Mouse (Mus musculus) stomach, embryonic 16.5 days (tissue): ENCODE measurements around the gene Cnksr3. TPM values are rescaled to one million over a fixed set of nuclear protein-coding genes. Genes with fewer than 3 reads are reported as not detected.

Experiments
- ATAC-seq: fragments of 200-750 bp; cut with Nextera tagmentation; 2 replicates; pipeline ENCODE4 v1.8.0; 2017; ENCODE audit warnings: moderate number of reproducible peaks, moderate TSS enrichment; ENCODE audit not compliant: insufficient read depth, low FRiP score
- H3K27ac ChIP-seq: fragments of 300-500 bp; sonication (generic); 2 replicates; pipeline ENCODE4 v1.5.1; 2014; ENCODE audit warnings: low read length
- H3K27me3 ChIP-seq: fragments of 300-500 bp; sonication (generic); 2 replicates; pipeline ENCODE4 v1.6.1; 2014; ENCODE audit warnings: low read length, control low read depth, mixed read lengths; ENCODE audit not compliant: control insufficient read depth, insufficient read depth
- H3K36me3 ChIP-seq: fragments of 300-500 bp; sonication (generic); 2 replicates; pipeline ENCODE4 v1.6.1; 2014; ENCODE audit warnings: low read length; ENCODE audit not compliant: control insufficient read depth, insufficient read depth
- H3K4me1 ChIP-seq: fragments of 300-500 bp; sonication (generic); 2 replicates; pipeline ENCODE4 v1.6.1; 2014; ENCODE audit warnings: low read length, control low read depth, mixed read lengths; ENCODE audit not compliant: control insufficient read depth, insufficient read depth
- H3K4me2 ChIP-seq: fragments of 300-500 bp; sonication (generic); 2 replicates; pipeline ENCODE4 v1.6.1; 2014; ENCODE audit warnings: low read depth, low read length, mixed read lengths
- H3K4me3 ChIP-seq: fragments of 300-500 bp; sonication (generic); replicated peaks from 2 replicates; pipeline ENCODE4 v1.5.1; 2014; ENCODE audit warnings: mild to moderate bottlenecking, low read length
- H3K9ac ChIP-seq: fragments of 300-500 bp; sonication (generic); 2 replicates; pipeline ENCODE4 v1.6.1; 2014; ENCODE audit warnings: low read length
- H3K9me3 ChIP-seq: fragments of 300-500 bp; sonication (generic); replicated peaks from 2 replicates; pipeline ENCODE4 v1.6.1; 2016; ENCODE audit warnings: low read length, control low read depth; ENCODE audit not compliant: control insufficient read depth
- WGBS: fragments of 180-500 bp; shearing (Covaris S2); extraction: QIAGEN DNeasy Blood & Tissue Kit; methylation state at CpG from one replicate; pipeline ENCODE4 v1.1.7; 2014; 5-methylcytosine and 5-hydroxymethylcytosine counted together
- polyA plus RNA-seq: library from polyadenylated mRNA; unstranded; fragments of >200 nt; fragmentation: Nextera tagmentation; extraction: Ambion mirVana; gene quantifications from 2 replicates; pipeline ENCODE4 v1.2.1, GENCODE M21; 2015

Cnksr3 gene
- polyA plus RNA-seq, 1 experiment from 2014 or later: 14.8 TPM

DNA sequence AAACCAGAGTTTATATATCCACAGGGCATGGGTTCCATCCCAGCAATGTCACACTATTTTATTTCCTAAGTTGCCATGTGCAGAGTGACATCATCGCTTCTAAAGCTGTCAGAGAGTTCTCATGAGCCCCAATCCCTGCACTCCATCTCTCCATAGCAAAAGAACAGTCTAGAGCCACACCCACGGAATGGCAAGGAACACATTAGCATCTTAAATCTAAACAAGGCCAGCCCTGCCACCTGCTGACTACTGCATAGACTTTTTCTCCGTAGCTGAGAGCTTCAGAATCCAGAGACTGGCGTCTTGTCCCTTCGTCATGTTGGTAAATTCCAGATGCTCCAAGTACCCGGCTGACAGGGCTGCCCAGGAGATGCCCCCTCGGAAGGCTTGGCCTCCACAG is 87.0 kb downstream of the Cnksr3 start:
- H3K9ac ChIP-seq: no peak overlapping the region
- 59% methylated on average over 7 of the region's 7 CpGs for WGBS
- no peak for ATAC-seq
- H3K36me3 ChIP-seq: 0 out of 2 replicates have a peak, but pooled peaks cover 11% of the 10 kb centered on the region
- H3K9me3 ChIP-seq: no peaks in the 10 kb centered on the region
- H3K4me2 ChIP-seq: no peak overlapping the region
- H3K4me1 ChIP-seq: no peaks in the 10 kb centered on the region
- no peaks in the 10 kb centered on the region for H3K27me3 ChIP-seq
- H3K27ac ChIP-seq: no peak overlapping the region
- no peak overlapping the region for H3K4me3 ChIP-seq

DNA sequence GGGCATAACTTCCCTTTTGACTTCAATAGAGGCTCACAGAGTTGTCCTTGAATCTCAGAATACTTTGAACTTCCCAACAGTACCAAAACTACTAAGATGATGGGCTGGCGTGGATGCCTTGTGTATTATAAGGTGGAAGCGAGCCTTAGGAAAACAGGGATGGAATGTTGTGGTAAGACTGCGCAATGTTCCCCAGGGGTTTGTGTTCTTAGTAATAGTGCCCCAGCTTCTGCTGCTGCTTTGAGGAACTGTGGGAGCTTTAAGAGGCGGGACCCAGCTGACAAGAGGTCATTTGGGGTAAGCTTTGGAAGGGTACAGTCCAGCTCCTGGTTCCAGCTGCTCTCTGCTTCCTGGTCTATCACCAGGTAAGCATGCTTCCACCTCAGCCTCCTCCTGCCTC is 89.7 kb downstream of the Cnksr3 start:
- 92% methylated on average over 4 of the region's 4 CpGs for WGBS

DNA sequence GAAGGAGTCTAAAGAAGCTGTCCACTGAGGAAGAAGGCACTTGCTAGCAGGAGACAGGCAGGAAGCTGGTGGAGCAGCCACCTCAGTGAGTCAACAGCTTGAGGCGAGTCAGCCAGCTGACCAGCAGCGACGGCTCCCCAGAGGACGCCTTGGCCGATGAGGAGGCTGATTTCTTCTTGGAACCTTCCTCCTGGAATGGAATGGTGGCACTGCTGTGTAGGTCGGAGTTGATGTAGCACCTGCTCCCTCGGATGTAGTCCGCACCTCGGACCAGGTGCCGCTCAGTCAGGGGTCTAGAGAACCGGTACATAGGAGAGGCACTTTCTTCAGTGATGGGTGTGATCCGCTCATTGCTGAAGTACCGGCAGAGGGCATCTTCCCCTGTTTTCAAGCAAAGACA is 91.8 kb downstream of the Cnksr3 start:
- Histone ChIP-seq H3K4me2 (no peak overlapping the region), H3K9ac (no peak overlapping the region), H3K9me3 (no peaks in the 10 kb centered on the region), H3K36me3 (peaks cover 3% of the 10 kb centered on the region; the same call in 1 of the 2 replicates), H3K27me3 (no peaks in the 10 kb centered on the region), H3K4me1 (peaks cover 7% of the 10 kb centered on the region), H3K4me3 (no peak overlapping the region), H3K27ac (no peak overlapping the region)
- ATAC-seq: no peak
- 94% methylated on average over 13 of the region's 13 CpGs for WGBS

More for the DNA sequence above, 89.7 kb downstream of the Cnksr3 start:
- Histone ChIP-seq H3K27me3 (no peaks in the 10 kb centered on the region), H3K9me3 (no peaks in the 10 kb centered on the region), H3K4me1 (peaks cover 7% of the 10 kb centered on the region), H3K36me3 (peaks cover 6% of the 10 kb centered on the region; the same call in 1 of the 2 replicates), H3K4me3 (no peak overlapping the region), H3K9ac (no peak overlapping the region), H3K4me2 (no peak overlapping the region), H3K27ac (no peak overlapping the region)
- no peak for ATAC-seq

DNA sequence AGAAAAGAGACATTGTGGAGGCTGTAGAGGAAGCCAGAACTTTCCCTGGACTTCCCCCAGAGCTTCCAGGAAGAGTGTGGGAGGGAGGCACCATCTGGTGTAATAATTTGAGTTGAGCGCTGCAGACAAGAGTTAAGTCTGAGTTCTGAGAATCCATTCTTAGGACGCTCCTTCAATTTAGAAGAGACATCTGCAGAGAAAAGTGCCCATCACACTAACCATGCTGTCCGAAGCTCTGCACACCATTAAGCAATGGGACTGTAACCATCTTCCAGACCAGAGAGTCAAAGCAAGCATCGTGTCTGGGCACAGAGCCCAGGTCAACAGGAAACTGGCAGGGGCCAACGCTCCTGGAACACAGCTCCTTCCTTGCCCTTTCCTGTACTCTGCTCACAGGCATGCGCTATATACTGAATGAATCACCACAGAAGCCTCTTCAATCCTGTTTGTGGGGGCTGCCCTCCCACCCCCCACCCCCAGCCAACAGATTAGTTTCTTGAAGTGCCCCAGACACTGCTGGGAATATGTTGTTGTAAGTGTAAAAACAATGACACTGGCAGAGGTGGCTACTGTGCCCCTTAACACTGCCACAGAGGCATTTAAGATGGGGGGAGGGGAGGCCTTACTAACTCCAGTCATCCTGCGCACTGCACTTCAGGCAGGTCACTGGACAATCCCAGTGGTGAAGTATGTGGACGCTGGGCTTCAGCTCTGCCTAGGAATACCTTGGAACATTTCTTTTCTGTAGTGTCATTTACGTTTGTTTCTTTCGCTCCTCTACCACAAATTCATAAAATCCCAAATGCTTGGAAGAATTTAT is 93.6 kb downstream of the Cnksr3 start:
- no peaks in the 10 kb centered on the region for H3K27me3 ChIP-seq
- no peaks in the 10 kb centered on the region for H3K9me3 ChIP-seq
- peak overlapping the region; percentile 49 for H3K27ac ChIP-seq
- peaks cover 7% of the 10 kb centered on the region for H3K4me1 ChIP-seq
- peak; percentile 85 for ATAC-seq
- peaks cover 3% of the 10 kb centered on the region; the same call in 1 of the 2 replicates for H3K36me3 ChIP-seq
- 0 out of 2 replicates have a peak overlapping the region, but pooled peaks have one; percentile 0 for H3K4me2 ChIP-seq
- 0 out of 2 replicates have a peak overlapping the region, but pooled peaks have one; percentile 1 for H3K9ac ChIP-seq
- 54% methylated on average over 10 of the region's 10 CpGs for WGBS
- H3K4me3 ChIP-seq: no peak overlapping the region

DNA sequence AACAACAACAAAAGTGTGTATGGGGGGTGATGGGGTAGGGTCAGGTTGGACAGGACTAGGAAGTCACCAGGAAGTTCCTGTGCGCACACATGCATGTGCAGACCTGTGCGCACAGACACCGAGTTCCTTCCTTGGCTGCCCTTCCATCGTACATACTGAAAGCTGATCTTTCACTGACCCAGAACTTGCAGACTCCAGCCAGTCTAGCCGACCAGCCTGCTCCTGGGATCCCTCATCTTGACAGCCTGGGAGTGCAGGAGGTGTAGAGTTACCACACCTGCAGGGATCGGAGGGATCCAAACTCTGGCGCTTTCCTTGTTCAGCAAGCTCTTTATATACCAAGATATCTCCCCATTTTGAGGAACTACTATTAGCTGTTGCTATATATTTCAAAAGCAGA is 94.3 kb downstream of the Cnksr3 start:
- no peaks in the 10 kb centered on the region; the same call in 1 of the 2 replicates for H3K36me3 ChIP-seq
- H3K4me1 ChIP-seq: peaks cover 7% of the 10 kb centered on the region
- H3K27ac ChIP-seq: peak overlapping the region; percentile 49; the same call in 1 of the 2 replicates
- no peak overlapping the region for H3K4me2 ChIP-seq
- WGBS: 42% methylated on average over 7 of the region's 7 CpGs
- no peak overlapping the region for H3K9ac ChIP-seq
- no peak overlapping the region for H3K4me3 ChIP-seq
- peak; percentile 65; the same call in 1 of the 2 replicates for ATAC-seq
- H3K9me3 ChIP-seq: no peaks in the 10 kb centered on the region
- H3K27me3 ChIP-seq: no peaks in the 10 kb centered on the region

DNA sequence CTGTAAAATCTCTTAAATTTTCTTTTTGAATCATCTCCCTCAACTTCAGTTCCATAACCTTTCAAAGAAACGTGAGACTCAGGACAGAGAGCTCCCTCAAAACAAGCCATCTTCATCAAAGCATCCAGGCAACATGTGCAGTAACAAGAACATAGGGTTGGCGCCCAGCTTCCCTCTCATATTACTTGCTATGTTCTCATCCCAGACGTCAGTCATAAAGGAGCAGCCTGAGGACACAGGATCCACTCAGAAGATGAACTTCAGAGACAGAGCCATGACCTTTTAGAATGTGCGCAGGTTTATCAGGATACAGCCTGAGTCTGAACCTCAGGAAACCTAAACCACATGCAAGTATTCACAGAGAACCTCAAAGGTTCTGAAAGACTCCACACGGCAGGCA is 97.2 kb downstream of the Cnksr3 start:
- 80% methylated on average over 5 of the region's 5 CpGs for WGBS
- Histone ChIP-seq H3K9ac (no peak overlapping the region), H3K27ac (no peak overlapping the region), H3K36me3 (no peaks in the 10 kb centered on the region; the same call in 1 of the 2 replicates), H3K4me1 (peaks cover 7% of the 10 kb centered on the region), H3K27me3 (no peaks in the 10 kb centered on the region), H3K4me3 (no peak overlapping the region), H3K9me3 (no peaks in the 10 kb centered on the region), H3K4me2 (no peak overlapping the region)
- no peak for ATAC-seq

DNA sequence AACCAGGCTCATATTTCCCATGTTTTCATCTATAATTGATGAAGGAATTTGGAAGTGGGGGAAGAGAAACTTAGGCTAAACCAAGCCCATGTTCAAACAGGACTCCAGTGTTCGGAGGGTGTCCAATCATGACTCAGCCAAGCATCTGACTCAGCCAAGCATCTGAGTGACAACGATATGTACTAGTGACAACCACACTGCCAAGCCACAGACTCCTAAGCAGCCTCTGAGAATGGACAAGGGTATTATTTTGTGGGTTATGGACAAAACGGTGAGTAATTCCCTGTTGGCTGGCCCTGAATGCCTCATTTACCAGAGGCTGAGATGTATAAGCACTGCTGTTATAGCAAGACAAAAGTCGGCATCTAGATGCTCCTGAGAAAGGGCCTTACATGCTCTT is 98.3 kb downstream of the Cnksr3 start:
- no peak overlapping the region for H3K27ac ChIP-seq
- H3K4me2 ChIP-seq: no peak overlapping the region
- no peaks in the 10 kb centered on the region for H3K27me3 ChIP-seq
- 89% methylated on average over 4 of the region's 4 CpGs for WGBS
- H3K36me3 ChIP-seq: no peaks in the 10 kb centered on the region; the same call in 1 of the 2 replicates
- H3K4me1 ChIP-seq: peaks cover 5% of the 10 kb centered on the region
- ATAC-seq: no peak
- H3K4me3 ChIP-seq: no peak overlapping the region
- H3K9me3 ChIP-seq: no peaks in the 10 kb centered on the region
- no peak overlapping the region for H3K9ac ChIP-seq

DNA sequence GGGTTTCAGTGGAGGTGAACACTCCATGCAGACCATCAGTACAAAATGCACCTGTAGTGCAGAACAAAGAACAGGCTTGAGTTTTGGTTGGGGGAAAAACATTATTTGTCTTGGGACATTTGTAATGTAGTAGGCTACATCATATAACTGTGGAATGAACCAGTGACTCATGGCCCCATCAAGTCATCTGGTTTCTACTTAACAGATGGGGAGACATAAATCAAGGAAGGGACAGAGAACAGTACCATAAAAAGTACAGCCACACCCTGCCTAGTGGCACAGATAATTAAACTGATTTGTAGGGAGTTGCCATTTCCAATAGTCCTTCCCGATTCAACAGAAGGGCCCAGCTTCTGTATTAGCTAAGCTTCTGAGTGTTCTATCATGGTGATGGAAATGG is 98.9 kb downstream of the Cnksr3 start:
- no peaks in the 10 kb centered on the region for H3K9me3 ChIP-seq
- H3K36me3 ChIP-seq: no peaks in the 10 kb centered on the region; the same call in 1 of the 2 replicates
- H3K4me1 ChIP-seq: no peaks in the 10 kb centered on the region
- no peak overlapping the region for H3K27ac ChIP-seq
- WGBS: 83% methylated on average over 1 of the region's 1 CpGs
- no peak overlapping the region for H3K9ac ChIP-seq
- H3K4me2 ChIP-seq: no peak overlapping the region
- H3K27me3 ChIP-seq: no peaks in the 10 kb centered on the region
- ATAC-seq: no peak
- H3K4me3 ChIP-seq: no peak overlapping the region

DNA sequence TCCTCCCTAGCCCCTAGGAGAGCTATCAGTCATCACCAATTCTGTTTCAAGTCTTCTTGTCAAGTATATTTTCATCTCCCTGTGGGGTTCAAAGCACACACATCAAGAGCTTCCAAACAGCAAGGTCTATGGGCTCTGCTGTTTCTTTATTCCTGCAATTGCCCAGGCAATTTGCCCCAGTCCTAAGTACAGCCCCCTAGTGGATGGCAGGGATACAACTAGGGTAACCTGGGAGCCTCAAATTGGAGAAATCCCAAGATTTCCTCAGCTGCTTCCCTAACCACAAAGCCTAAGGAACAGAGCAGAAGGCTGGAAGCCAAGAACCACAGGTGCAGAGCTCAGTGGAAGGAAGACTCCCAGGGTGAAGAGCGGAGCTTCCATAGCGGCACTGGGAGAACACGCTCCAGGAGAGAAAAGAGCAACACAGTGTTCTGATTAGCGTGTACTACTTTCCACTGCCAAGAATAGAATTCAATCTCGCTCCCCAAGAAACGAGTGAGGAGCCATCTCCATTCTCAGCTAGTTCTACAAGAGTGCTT is 100.5 kb downstream of the Cnksr3 start:
- Histone ChIP-seq H3K27ac (no peak overlapping the region), H3K27me3 (no peaks in the 10 kb centered on the region), H3K4me2 (no peak overlapping the region), H3K36me3 (no peaks in the 10 kb centered on the region), H3K4me1 (no peaks in the 10 kb centered on the region), H3K4me3 (no peak overlapping the region), H3K9ac (no peak overlapping the region), H3K9me3 (no peaks in the 10 kb centered on the region)
- 82% methylated on average over 6 of the region's 6 CpGs for WGBS
- ATAC-seq: no peak
